In the genomic region with DNA sequence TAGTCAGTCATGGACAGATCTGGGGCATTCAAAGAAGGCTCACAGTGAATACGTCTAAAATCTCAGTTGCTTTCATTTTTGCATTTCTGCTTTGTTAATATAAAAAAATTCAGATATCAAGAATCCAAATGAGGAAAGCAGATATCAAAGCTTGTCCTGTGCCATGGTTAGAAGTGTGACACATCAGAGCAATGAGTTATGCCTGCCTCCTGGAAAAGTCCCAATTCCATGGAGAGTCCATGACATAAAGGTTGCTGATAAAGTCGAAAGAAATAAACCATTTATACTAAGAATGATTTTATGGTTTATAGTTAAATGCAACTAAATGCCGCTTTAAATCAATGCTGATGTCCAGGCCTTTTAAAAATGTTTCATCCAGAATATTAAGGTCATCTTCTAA, we compare ENCODE assay signal across 25 mouse cellular contexts.
DNase-seq lines count a peak whose midpoint lies in the region; ATAC-seq and TF ChIP-seq lines count a peak whose summit lies in the region.
"Had no signal": no experiment of that assay in that cellular context is flagged by ENCODE, and none has a peak within 500 bp of the region (broad histone marks: within the 10 kb centered on the region; RNA-seq: fewer than 3 reads in every experiment).

No protein-coding gene starts in this region.

- H3K9ac ChIP-seq in lung, embryonic 14.5 days, result no peak overlapping the region
- H3K9ac ChIP-seq: embryonic facial prominence, embryonic 13.5 days; forebrain, embryonic 12.5 days; heart, embryonic 13.5 days; hindbrain, embryonic 15.5 days had no signal

- H3K9me3 ChIP-seq in lung, embryonic 14.5 days (ENCODE audit: low read depth, low read length), result no peaks in the 10 kb centered on the region
- H3K9me3 ChIP-seq: embryonic facial prominence, embryonic 10.5 days; embryonic facial prominence, embryonic 13.5 days; forebrain, embryonic 12.5 days; heart, embryonic 10.5 days; heart, embryonic 13.5 days; hindbrain, embryonic 15.5 days had no signal

- no peaks in the 10 kb centered on the region for H3K4me1 ChIP-seq in lung, embryonic 14.5 days (ENCODE audit: insufficient read depth)
- H3K4me1 ChIP-seq: embryonic facial prominence, embryonic 10.5 days; embryonic facial prominence, embryonic 13.5 days; forebrain, embryonic 12.5 days; heart, embryonic 10.5 days had no signal

- 61% methylated on average over 3 of the region's 3 CpGs for WGBS in lung, embryonic 14.5 days

- no peak overlapping the region for H3K4me2 ChIP-seq in lung, embryonic 14.5 days
- H3K4me2 ChIP-seq: embryonic facial prominence, embryonic 13.5 days; forebrain, embryonic 12.5 days; heart, embryonic 13.5 days; hindbrain, embryonic 15.5 days had no signal

- H3K27ac ChIP-seq in lung, embryonic 14.5 days (ENCODE audit: low read depth), result no peak overlapping the region
- H3K27ac ChIP-seq: embryonic facial prominence, embryonic 10.5 days; embryonic facial prominence, embryonic 13.5 days; heart, adult 2 months; heart, embryonic 10.5 days; heart, embryonic 13.5 days; hindbrain, embryonic 15.5 days had no signal

- TF ChIP-seq CTCF in lung, embryonic 14.5 days (IDR thresholded peaks at IDR 0.05; ENCODE audit: low read depth), result no peak

- DNase-seq in lung, embryonic 14.5 days, result peak; percentile 1
- DNase-seq in lung, postnatal 4 days, result no peak
- DNase-seq in adrenal gland, postnatal 10 days, result peak; percentile 31
- DNase-seq in adrenal gland, postnatal 36 days, result peak; percentile 38 to 45
- DNase-seq in cerebellum, adult 9-10 months, result no peak
- no peak for DNase-seq in cerebellum, postnatal 10 days
- DNase-seq: cerebellum, adult 18-20 months; cerebellum, adult 9-11 months; cerebellum, postnatal 36 days; embryo, embryonic 11 days; gastrocnemius, postnatal 10 days; gastrocnemius, postnatal 36 days; heart, adult 2 months; heart, postnatal 14 days; heart, postnatal 4 days had no signal

- H3K4me3 ChIP-seq in lung, embryonic 14.5 days (ENCODE audit: low read depth, low read length), result no peak overlapping the region
- H3K4me3 ChIP-seq: embryonic facial prominence, embryonic 10.5 days; embryonic facial prominence, embryonic 13.5 days; erythroblast, embryonic 14.5 days; forebrain, embryonic 12.5 days; heart, adult 2 months; heart, embryonic 10.5 days; heart, embryonic 13.5 days; hindbrain, embryonic 15.5 days had no signal

- no peaks in the 10 kb centered on the region for H3K27me3 ChIP-seq in lung, embryonic 14.5 days (ENCODE audit: insufficient read depth, low read length)
- H3K27me3 ChIP-seq: embryonic facial prominence, embryonic 13.5 days; forebrain, embryonic 12.5 days; heart, embryonic 13.5 days; hindbrain, embryonic 15.5 days had no signal

- H3K36me3 ChIP-seq in lung, embryonic 14.5 days (ENCODE audit: insufficient read depth), result no peaks in the 10 kb centered on the region
- H3K36me3 ChIP-seq: embryonic facial prominence, embryonic 10.5 days; embryonic facial prominence, embryonic 13.5 days; forebrain, embryonic 12.5 days; heart, embryonic 10.5 days; heart, embryonic 13.5 days; hindbrain, embryonic 15.5 days had no signal

- no peak for ATAC-seq in lung, embryonic 14.5 days (ENCODE audit: insufficient read depth)
- ATAC-seq: CD4-positive, CD25-positive, alpha-beta regulatory T cell, adult 4 months; forebrain, embryonic 16.5 days; intestine, postnatal 0 days had no signal

Comparison
In these comparisons a context has a peak if more than half of its experiments do, and no peak if none do; other contexts are left out.
1. DNase-seq: peak in lung, embryonic 14.5 days (single experiment), adrenal gland, postnatal 10 days (single experiment) and adrenal gland, postnatal 36 days (2 of 2); none in lung, postnatal 4 days (0 of 2), cerebellum, adult 9-10 months (single experiment) and cerebellum, postnatal 10 days (0 of 2).